Mouse (Mus musculus): ENCODE results near the gene Lpar3. TPM values are rescaled to one million over a fixed set of nuclear protein-coding genes. Genes with fewer than 3 reads are reported as not detected.
A peak's percentile ranks its signal among the peaks of the same experiment; 100 is the strongest.

Lpar3 gene
- polyA plus RNA-seq, 1 experiment from 2014 or later, result 2.2 TPM

DNA sequence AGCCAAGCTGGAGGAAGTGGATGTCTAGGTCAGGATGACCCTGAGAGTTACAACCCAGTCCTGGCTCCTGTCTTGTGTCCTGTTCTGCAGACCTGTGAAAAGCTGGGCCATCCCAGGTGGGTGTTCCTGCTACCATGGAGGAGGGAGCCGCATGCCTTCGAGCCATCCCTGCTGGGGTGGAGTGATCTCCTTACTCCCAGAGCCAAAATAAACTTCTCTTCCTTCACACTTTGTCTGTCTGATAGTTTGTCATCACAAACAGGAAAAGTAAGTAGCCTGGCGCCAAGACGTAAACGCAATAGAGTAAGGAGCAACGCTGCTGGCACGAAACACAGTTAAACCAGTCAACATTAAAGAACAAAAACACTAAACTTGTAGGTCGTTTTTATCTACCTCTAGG lies 95.5 kb downstream of the Lpar3 start:
- H3K27ac ChIP-seq (ENCODE audit: low read length), result no peak overlapping the region
- no peak overlapping the region for H3K9ac ChIP-seq (replicated peaks; ENCODE audit: low read length)
- no peaks in the 10 kb centered on the region for H3K36me3 ChIP-seq (ENCODE audit: insufficient read depth, low read length)
- H3K4me3 ChIP-seq (ENCODE audit: low read length), result no peak overlapping the region
- H3K4me1 ChIP-seq (ENCODE audit: insufficient read depth, low read length), result peaks cover 8% of the 10 kb centered on the region
- no peaks in the 10 kb centered on the region for H3K27me3 ChIP-seq (ENCODE audit: insufficient read depth, low read length)
- H3K4me2 ChIP-seq (replicated peaks; ENCODE audit: low read depth, low read length), result no peak overlapping the region
- WGBS, result 62% methylated on average over 8 of the region's 8 CpGs
- no peaks in the 10 kb centered on the region for H3K9me3 ChIP-seq (ENCODE audit: low read length)
- ATAC-seq (ENCODE audit: low FRiP score, low TSS enrichment), result no peak

DNA sequence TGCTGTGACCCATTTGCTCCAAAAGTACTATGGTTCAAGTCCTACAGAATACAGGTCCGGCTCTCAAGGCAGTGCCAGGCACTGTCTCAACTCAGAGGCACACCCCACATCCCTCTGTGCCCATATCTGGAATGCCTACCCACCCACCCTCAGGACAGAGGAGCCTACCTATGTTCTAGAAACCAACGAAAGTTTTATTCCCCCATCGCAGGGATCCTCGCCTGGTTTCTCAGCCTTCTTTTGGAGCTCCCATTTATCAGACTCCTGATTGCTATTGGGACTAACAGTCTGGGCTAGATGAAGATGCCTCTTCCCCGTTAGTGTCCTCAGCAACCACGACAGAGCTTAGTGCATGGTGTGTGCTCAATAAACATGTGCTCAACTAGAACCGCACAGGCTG lies 96.6 kb downstream of the Lpar3 start:
- Histone ChIP-seq H3K4me2 (replicated peaks; ENCODE audit: low read depth, low read length) (no peak overlapping the region), H3K36me3 (ENCODE audit: insufficient read depth, low read length) (no peaks in the 10 kb centered on the region), H3K9me3 (ENCODE audit: low read length) (no peaks in the 10 kb centered on the region), H3K9ac (replicated peaks; ENCODE audit: low read length) (no peak overlapping the region), H3K4me1 (ENCODE audit: insufficient read depth, low read length) (peaks cover 6% of the 10 kb centered on the region; the same call in 1 of the 2 replicates), H3K4me3 (ENCODE audit: low read length) (no peak overlapping the region), H3K27ac (ENCODE audit: low read length) (no peak overlapping the region), H3K27me3 (ENCODE audit: insufficient read depth, low read length) (no peaks in the 10 kb centered on the region)
- ATAC-seq (ENCODE audit: low FRiP score, low TSS enrichment), result no peak
- 87% methylated on average over 7 of the region's 7 CpGs for WGBS

DNA sequence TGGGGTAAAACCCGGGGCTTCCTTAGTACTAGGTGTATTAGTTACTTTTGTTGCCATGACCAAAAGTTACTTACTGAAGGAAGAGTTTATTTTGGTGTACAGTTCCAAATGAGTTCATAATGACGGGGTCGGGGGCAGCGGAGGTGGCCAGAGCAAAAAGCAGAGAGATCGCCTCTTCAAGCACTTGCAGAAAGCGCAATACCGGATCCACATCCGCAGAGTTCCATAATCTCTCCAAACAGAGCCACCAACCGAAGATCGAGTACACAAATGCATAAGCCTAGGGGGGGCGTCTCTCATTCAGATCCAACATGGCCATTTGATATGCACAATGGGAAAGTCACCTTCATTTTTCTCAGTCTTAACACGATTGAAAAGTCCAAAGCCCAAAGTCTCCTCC lies 97.1 kb downstream of the Lpar3 start:
- H3K4me1 ChIP-seq (ENCODE audit: insufficient read depth, low read length), result peaks cover 6% of the 10 kb centered on the region; the same call in 1 of the 2 replicates
- no peak overlapping the region for H3K9ac ChIP-seq (replicated peaks; ENCODE audit: low read length)
- no peak overlapping the region for H3K27ac ChIP-seq (ENCODE audit: low read length)
- no peaks in the 10 kb centered on the region for H3K27me3 ChIP-seq (ENCODE audit: insufficient read depth, low read length)
- whole genome bisulfite sequencing, result 90% methylated on average over 12 of the region's 12 CpGs
- H3K4me3 ChIP-seq (ENCODE audit: low read length), result no peak overlapping the region
- ATAC-seq (ENCODE audit: low FRiP score, low TSS enrichment), result no peak
- no peak overlapping the region for H3K4me2 ChIP-seq (replicated peaks; ENCODE audit: low read depth, low read length)
- H3K36me3 ChIP-seq (ENCODE audit: insufficient read depth, low read length), result no peaks in the 10 kb centered on the region
- H3K9me3 ChIP-seq (ENCODE audit: low read length), result no peaks in the 10 kb centered on the region

DNA sequence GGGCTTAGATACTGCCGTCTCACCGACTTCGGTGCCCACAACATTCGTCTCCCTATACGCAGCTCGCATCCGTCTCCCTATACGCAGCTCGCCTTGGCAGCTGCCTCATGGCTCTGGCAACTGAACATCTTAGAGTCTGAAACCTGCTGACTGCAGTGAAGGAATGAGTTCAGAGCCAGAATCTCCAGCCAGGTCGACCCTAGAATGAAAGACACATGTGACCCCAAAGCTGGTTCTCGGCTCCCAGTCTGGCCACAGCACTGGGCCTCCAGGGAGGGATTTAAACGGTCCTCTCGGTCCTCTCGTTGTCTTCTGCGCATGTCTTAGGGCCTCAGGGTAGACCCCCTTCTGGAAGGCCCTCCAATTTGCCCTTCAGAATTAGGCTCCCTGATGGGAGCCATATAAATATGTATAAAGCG lies 97.8 kb downstream of the Lpar3 start:
- H3K9ac ChIP-seq (replicated peaks; ENCODE audit: low read length), result no peak overlapping the region
- H3K9me3 ChIP-seq (ENCODE audit: low read length), result no peaks in the 10 kb centered on the region
- no peak for ATAC-seq (ENCODE audit: low FRiP score, low TSS enrichment)
- H3K4me1 ChIP-seq (ENCODE audit: insufficient read depth, low read length), result peaks cover 6% of the 10 kb centered on the region; the same call in 1 of the 2 replicates
- no peaks in the 10 kb centered on the region for H3K27me3 ChIP-seq (ENCODE audit: insufficient read depth, low read length)
- 75% methylated on average over 16 of the region's 16 CpGs for WGBS
- no peaks in the 10 kb centered on the region for H3K36me3 ChIP-seq (ENCODE audit: insufficient read depth, low read length)
- H3K4me3 ChIP-seq (ENCODE audit: low read length), result no peak overlapping the region
- H3K4me2 ChIP-seq (replicated peaks; ENCODE audit: low read depth, low read length), result no peak overlapping the region
- H3K27ac ChIP-seq (ENCODE audit: low read length), result no peak overlapping the region

DNA sequence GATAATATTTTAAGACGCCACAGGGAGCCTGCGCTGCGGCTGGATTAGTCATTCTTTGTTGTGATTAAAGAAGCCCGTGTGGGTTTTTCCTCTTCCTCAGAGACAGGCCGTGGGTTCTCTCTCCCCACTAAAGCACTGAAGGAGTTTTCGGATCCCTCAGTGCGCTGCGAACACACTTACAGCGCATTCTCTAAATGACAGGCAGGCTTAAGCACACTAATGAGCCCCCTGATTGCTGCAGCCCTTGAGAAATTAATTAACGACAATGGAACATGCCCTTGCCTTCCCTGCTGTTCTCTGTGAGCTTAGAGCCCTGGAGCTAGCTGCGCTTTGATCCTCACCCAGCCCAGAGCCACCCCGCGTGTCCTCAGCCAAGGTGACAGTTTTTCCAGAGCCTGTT lies 98.2 kb downstream of the Lpar3 start:
- H3K4me2 ChIP-seq (replicated peaks; ENCODE audit: low read depth, low read length), result no peak overlapping the region
- H3K4me3 ChIP-seq (ENCODE audit: low read length), result no peak overlapping the region
- H3K27me3 ChIP-seq (ENCODE audit: insufficient read depth, low read length), result no peaks in the 10 kb centered on the region
- H3K36me3 ChIP-seq (ENCODE audit: insufficient read depth, low read length), result no peaks in the 10 kb centered on the region
- no peak for ATAC-seq (ENCODE audit: low FRiP score, low TSS enrichment)
- no peaks in the 10 kb centered on the region for H3K9me3 ChIP-seq (ENCODE audit: low read length)
- H3K27ac ChIP-seq (ENCODE audit: low read length), result no peak overlapping the region
- no peak overlapping the region for H3K9ac ChIP-seq (replicated peaks; ENCODE audit: low read length)
- 39% methylated on average over 13 of the region's 13 CpGs for WGBS
- peaks cover 6% of the 10 kb centered on the region; the same call in 1 of the 2 replicates for H3K4me1 ChIP-seq (ENCODE audit: insufficient read depth, low read length)

DNA sequence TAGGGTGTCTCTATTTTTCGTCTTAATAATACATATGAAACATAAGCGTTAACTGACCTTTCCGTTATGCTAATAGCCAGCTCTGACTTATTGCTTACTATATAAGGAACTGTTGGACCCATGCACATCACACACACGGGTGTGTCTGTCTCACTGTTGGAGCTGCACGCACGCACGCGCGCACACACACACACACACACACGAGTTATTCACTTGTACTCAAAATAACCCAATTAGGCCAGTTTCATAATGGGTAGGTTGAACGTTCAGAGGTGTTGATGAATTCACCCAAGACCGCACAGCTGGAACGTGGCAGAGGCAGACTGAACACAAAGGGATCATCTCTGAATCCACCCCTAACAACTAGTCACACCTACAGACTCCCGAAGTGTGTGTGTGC lies 98.7 kb downstream of the Lpar3 start:
- Histone ChIP-seq H3K9me3 (ENCODE audit: low read length) (no peaks in the 10 kb centered on the region), H3K9ac (replicated peaks; ENCODE audit: low read length) (no peak overlapping the region), H3K36me3 (ENCODE audit: insufficient read depth, low read length) (no peaks in the 10 kb centered on the region), H3K4me2 (replicated peaks; ENCODE audit: low read depth, low read length) (no peak overlapping the region), H3K4me3 (ENCODE audit: low read length) (no peak overlapping the region), H3K4me1 (ENCODE audit: insufficient read depth, low read length) (peaks cover 6% of the 10 kb centered on the region; the same call in 1 of the 2 replicates), H3K27ac (ENCODE audit: low read length) (no peak overlapping the region), H3K27me3 (ENCODE audit: insufficient read depth, low read length) (no peaks in the 10 kb centered on the region)
- ATAC-seq (ENCODE audit: low FRiP score, low TSS enrichment), result no peak
- WGBS, result 86% methylated on average over 14 of the region's 14 CpGs

DNA sequence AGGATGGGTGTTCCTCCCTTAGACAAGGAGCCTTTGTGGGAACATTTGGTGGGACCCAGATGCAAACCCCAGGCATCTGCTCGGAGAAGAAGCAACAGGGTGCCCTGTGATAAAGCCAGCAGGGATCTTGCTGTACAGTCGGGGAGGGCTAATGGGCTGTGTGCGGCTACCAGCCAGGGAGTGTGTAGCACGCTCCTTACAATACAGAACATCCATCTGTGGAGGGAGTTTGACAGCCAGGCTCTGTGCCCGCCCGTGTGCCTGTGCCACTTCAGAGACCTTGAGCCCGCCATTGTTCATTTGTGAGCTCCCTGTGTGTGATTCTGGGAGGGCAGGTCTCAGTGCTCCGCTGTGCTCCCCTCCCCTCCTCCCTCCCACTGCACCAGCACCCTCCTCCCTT lies 104.2 kb downstream of the Lpar3 start:
- no peak overlapping the region for H3K27ac ChIP-seq (ENCODE audit: low read length)
- WGBS, result 82% methylated on average over 8 of the region's 8 CpGs
- no peak for ATAC-seq (ENCODE audit: low FRiP score, low TSS enrichment)
- H3K9me3 ChIP-seq (ENCODE audit: low read length), result no peaks in the 10 kb centered on the region
- H3K9ac ChIP-seq (replicated peaks; ENCODE audit: low read length), result no peak overlapping the region
- peaks cover 10% of the 10 kb centered on the region for H3K4me1 ChIP-seq (ENCODE audit: insufficient read depth, low read length)
- H3K4me2 ChIP-seq (replicated peaks; ENCODE audit: low read depth, low read length), result no peak overlapping the region
- H3K4me3 ChIP-seq (ENCODE audit: low read length), result no peak overlapping the region
- no peaks in the 10 kb centered on the region for H3K27me3 ChIP-seq (ENCODE audit: insufficient read depth, low read length)
- H3K36me3 ChIP-seq (ENCODE audit: insufficient read depth, low read length), result no peaks in the 10 kb centered on the region

DNA sequence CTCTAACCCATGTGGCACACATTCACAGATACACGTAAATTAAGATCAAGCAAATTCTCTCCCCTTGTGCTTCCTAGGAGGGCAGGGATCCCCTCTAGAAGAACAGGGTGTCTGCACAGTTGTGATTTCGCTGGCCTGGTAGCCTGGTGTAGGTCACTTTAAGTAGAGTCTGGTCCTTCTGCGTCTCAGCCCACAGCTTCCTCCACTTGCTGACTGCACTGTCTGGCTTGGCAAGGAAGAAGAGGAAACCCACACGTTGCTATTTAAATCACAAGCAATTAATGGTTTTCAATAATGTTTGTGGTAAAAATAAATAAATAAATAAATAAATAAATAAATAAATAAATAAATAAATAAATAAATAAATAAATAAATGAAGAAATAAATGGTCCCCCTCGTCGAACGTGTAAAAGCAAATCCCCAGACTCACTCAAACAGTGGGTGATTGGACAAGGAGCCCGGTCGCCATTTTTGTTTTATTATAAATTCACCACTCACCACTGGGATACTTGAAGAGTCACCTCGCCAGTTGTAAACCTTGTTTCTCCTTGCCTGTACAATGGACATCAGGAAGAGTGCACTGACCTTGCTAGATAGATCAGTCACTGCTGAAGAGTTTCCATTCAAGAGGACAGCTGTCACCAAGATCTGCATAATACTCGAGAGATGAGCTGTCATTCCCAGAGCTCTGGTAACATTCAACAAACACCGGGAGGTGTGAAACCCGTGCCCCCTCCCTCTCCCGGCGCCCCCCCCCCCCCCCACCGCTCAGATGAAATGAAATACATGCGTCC lies 106.2 kb downstream of the Lpar3 start:
- H3K9ac ChIP-seq (replicated peaks; ENCODE audit: low read length), result no peak overlapping the region
- 45% methylated on average over 15 of the region's 17 CpGs for WGBS
- no peak for ATAC-seq (ENCODE audit: low FRiP score, low TSS enrichment)

DNA sequence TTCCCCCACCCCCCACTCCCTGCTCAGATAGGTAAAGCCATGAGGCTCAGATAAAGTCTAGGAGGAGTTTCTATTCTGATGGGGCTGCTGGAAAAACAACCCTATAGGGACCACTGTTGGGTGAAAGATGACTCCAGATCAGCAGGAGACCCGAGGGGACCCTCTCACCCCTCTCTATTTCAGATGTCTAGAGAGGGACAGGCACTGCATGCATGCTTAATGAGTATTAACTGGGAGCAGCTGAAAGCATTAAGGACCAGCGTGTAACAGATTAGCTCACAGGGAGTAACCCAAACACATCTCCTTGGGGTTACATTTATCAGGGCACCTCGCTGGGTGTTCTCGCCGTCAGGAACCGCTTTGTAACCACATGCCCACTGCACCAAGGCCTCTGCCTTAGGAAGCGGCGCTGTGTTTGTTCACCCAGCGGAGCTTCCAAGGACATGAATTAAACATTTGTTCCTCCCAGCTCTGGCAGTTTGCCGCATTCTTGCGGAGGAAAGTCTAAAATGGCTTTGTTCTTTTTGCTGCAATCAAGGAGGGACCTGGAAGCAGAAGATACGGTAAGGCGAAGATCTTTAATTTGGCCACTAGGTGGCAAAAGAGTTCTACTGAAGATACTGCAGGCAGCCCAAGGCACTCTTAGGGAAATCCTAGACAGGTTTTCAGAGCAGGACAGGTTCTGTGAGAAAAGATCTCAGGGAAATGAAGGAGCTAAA lies 106.9 kb downstream of the Lpar3 start:
- Histone ChIP-seq H3K27ac (ENCODE audit: low read length) (no peak overlapping the region), H3K9ac (replicated peaks; ENCODE audit: low read length) (peak overlapping the region; percentile 35), H3K4me1 (ENCODE audit: insufficient read depth, low read length) (peaks cover 10% of the 10 kb centered on the region), H3K36me3 (ENCODE audit: insufficient read depth, low read length) (no peaks in the 10 kb centered on the region), H3K9me3 (ENCODE audit: low read length) (no peaks in the 10 kb centered on the region), H3K4me2 (replicated peaks; ENCODE audit: low read depth, low read length) (peak overlapping the region; percentile 55), H3K4me3 (ENCODE audit: low read length) (peak overlapping the region; percentile 30), H3K27me3 (ENCODE audit: insufficient read depth, low read length) (no peaks in the 10 kb centered on the region)
- ATAC-seq (ENCODE audit: low FRiP score, low TSS enrichment), result peak; percentile 88
- under 1% methylated on average over 13 of the region's 13 CpGs for WGBS

More for the DNA sequence above, 106.2 kb downstream of the Lpar3 start:
- no peaks in the 10 kb centered on the region for H3K36me3 ChIP-seq (ENCODE audit: insufficient read depth, low read length)
- H3K27me3 ChIP-seq (ENCODE audit: insufficient read depth, low read length), result no peaks in the 10 kb centered on the region
- H3K4me3 ChIP-seq (ENCODE audit: low read length), result no peak overlapping the region
- peaks cover 10% of the 10 kb centered on the region for H3K4me1 ChIP-seq (ENCODE audit: insufficient read depth, low read length)
- H3K4me2 ChIP-seq (replicated peaks; ENCODE audit: low read depth, low read length), result peak overlapping the region; percentile 55
- H3K9me3 ChIP-seq (ENCODE audit: low read length), result no peaks in the 10 kb centered on the region
- H3K27ac ChIP-seq (ENCODE audit: low read length), result no peak overlapping the region

DNA sequence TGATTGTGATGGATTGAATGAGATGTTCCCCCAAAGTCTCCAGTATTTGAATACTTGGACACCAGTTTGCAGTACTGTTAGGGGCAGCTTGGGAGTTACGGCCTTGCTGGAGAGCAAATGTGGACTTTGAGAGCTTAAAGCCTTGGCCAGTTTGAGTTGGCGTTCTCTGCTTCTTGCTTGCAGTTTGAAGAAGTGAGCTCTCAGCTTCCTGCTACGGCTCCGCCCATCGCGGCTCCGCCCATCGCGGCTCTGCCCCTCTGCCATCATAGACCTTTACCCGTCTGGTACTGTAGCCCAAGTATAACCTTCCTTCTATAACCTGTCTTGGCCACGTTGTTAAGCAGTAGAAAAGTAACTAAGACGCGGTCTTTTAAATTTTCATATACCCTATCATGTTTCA lies 108.0 kb downstream of the Lpar3 start:
- Histone ChIP-seq H3K4me1 (ENCODE audit: insufficient read depth, low read length) (peaks cover 10% of the 10 kb centered on the region), H3K4me2 (replicated peaks; ENCODE audit: low read depth, low read length) (peak overlapping the region; percentile 55), H3K27me3 (ENCODE audit: insufficient read depth, low read length) (no peaks in the 10 kb centered on the region), H3K27ac (ENCODE audit: low read length) (no peak overlapping the region), H3K4me3 (ENCODE audit: low read length) (peak overlapping the region; percentile 30), H3K9me3 (ENCODE audit: low read length) (no peaks in the 10 kb centered on the region), H3K36me3 (ENCODE audit: insufficient read depth, low read length) (no peaks in the 10 kb centered on the region), H3K9ac (replicated peaks; ENCODE audit: low read length) (peak overlapping the region; percentile 39; the same call in 1 of the 2 replicates)
- ATAC-seq (ENCODE audit: low FRiP score, low TSS enrichment), result peak; percentile 69; the same call in 1 of the 2 replicates
- 12% methylated on average over 13 of the region's 13 CpGs for WGBS
